Mouse (Mus musculus): ENCODE measurements around the gene Wipf1.

Gene Wipf1

GRCm38 (mm10) chr2:73451541-73451940 is 78.0 kb downstream of the Wipf1 start:
- TF ChIP-seq GATA4 (IDR thresholded peaks at IDR 0.05; ENCODE audit: insufficient replicate concordance, low read length): no peak

GRCm38 (mm10) chr2:73450172-73450715 is 79.3 kb downstream of the Wipf1 start:
- no peak for TF ChIP-seq GATA4 (IDR thresholded peaks at IDR 0.05; ENCODE audit: insufficient replicate concordance, low read length)

GRCm38 (mm10) chr2:73443985-73444384 is 85.5 kb downstream of the Wipf1 start:
- TF ChIP-seq GATA4 (IDR thresholded peaks at IDR 0.05; ENCODE audit: insufficient replicate concordance, low read length): no peak

GRCm38 (mm10) chr2:73442015-73442414 is 87.5 kb downstream of the Wipf1 start:
- TF ChIP-seq GATA4 (IDR thresholded peaks at IDR 0.05; ENCODE audit: insufficient replicate concordance, low read length): no peak

GRCm38 (mm10) chr2:73440319-73440718 is 89.2 kb downstream of the Wipf1 start:
- no peak for TF ChIP-seq GATA4 (IDR thresholded peaks at IDR 0.05; ENCODE audit: insufficient replicate concordance, low read length)

- no peak for TF ChIP-seq GATA4 (IDR thresholded peaks at IDR 0.05; ENCODE audit: insufficient replicate concordance, low read length)
Observed at GRCm38 (mm10) chr2:73436976-73437375, 92.6 kb downstream of the Wipf1 start.

GRCm38 (mm10) chr2:73435847-73436246 is 93.7 kb downstream of the Wipf1 start:
- no peak for TF ChIP-seq GATA4 (IDR thresholded peaks at IDR 0.05; ENCODE audit: insufficient replicate concordance, low read length)

- TF ChIP-seq GATA4 (IDR thresholded peaks at IDR 0.05; ENCODE audit: insufficient replicate concordance, low read length): no peak
Observed at GRCm38 (mm10) chr2:73431959-73432396, 97.6 kb downstream of the Wipf1 start.

- TF ChIP-seq GATA4 (IDR thresholded peaks at IDR 0.05; ENCODE audit: insufficient replicate concordance, low read length): no peak
Observed at GRCm38 (mm10) chr2:73428803-73429468, 100.6 kb downstream of the Wipf1 start.

- TF ChIP-seq GATA4 (IDR thresholded peaks at IDR 0.05; ENCODE audit: insufficient replicate concordance, low read length): no peak
Observed at GRCm38 (mm10) chr2:73427293-73427692, 102.2 kb downstream of the Wipf1 start.

- TF ChIP-seq GATA4 (IDR thresholded peaks at IDR 0.05; ENCODE audit: insufficient replicate concordance, low read length): no peak
Observed at GRCm38 (mm10) chr2:73425822-73426221, 103.7 kb downstream of the Wipf1 start.

GRCm38 (mm10) chr2:73419730-73420129 is 109.8 kb downstream of the Wipf1 start:
- TF ChIP-seq GATA4 (IDR thresholded peaks at IDR 0.05; ENCODE audit: insufficient replicate concordance, low read length): no peak

- TF ChIP-seq GATA4 (IDR thresholded peaks at IDR 0.05; ENCODE audit: insufficient replicate concordance, low read length): no peak
Observed at GRCm38 (mm10) chr2:73419285-73419684, 110.2 kb downstream of the Wipf1 start.

- TF ChIP-seq GATA4 (IDR thresholded peaks at IDR 0.05; ENCODE audit: insufficient replicate concordance, low read length): no peak
Observed at GRCm38 (mm10) chr2:73415892-73416291, 113.6 kb downstream of the Wipf1 start.

GRCm38 (mm10) chr2:73410076-73410475 is 119.5 kb downstream of the Wipf1 start:
- TF ChIP-seq GATA4 (IDR thresholded peaks at IDR 0.05; ENCODE audit: insufficient replicate concordance, low read length): no peak

GRCm38 (mm10) chr2:73407662-73408061 is 121.9 kb downstream of the Wipf1 start:
- no peak for TF ChIP-seq GATA4 (IDR thresholded peaks at IDR 0.05; ENCODE audit: insufficient replicate concordance, low read length)
